Mouse (Mus musculus): Measurements from ENCODE around the gene Ptpn1.

DNA sequence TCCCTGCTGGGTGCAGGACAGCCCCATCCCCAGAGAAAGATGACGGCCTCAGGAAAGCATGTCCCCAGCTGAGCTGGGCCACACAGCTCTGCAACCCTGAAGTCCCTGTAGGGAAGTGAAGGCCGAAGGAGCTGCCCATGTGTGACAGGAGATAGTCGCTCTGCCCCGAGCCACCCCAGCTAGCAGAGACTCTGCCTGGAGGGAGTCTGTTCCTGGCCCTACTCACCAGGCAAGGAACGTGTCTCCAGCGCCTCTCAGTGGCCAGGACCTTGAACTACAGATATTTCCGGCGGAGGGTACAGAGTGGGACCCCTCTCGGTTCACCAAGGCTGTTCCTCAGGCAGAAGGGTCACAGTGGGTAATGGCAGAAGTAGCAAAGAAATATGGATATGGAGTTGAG is 39.9 kb upstream of the Ptpn1 start:
- peak; percentile 68 for TF ChIP-seq CTCF (IDR thresholded peaks at IDR 0.05; ENCODE audit: low read depth, low read length)
- TF ChIP-seq TAL1 (conservative IDR thresholded peaks at IDR 0.05; ENCODE audit: low read depth, low read length), result no peak
- TF ChIP-seq POLR2AphosphoS5 (IDR thresholded peaks at IDR 0.05; ENCODE audit: insufficient replicate concordance, low read depth, low read length), result no peak

Data from G1E (cell line).